Mouse (Mus musculus) hindbrain, embryonic 13.5 days (tissue): Measurements from ENCODE around the gene Cenpb. TPM values are rescaled to one million over a fixed set of nuclear protein-coding genes. Genes with fewer than 3 reads are reported as not detected.

Source experiments
- ATAC-seq: fragments of 200-750 bp; cut with Nextera tagmentation; 2 replicates; pipeline ENCODE4 v1.8.0; 2017; ENCODE audit warnings: moderate TSS enrichment; ENCODE audit not compliant: low FRiP score
- H3K27ac ChIP-seq: fragments of 300-500 bp; sonication (generic); 2 replicates; pipeline ENCODE4 v1.5.1; 2015; ENCODE audit warnings: inconsistent platforms, mild to moderate bottlenecking, moderate library complexity
- H3K27me3 ChIP-seq: fragments of 300-500 bp; sonication (generic); 2 replicates; pipeline ENCODE4 v1.6.1; 2015; ENCODE audit warnings: mild to moderate bottlenecking, inconsistent platforms
- H3K36me3 ChIP-seq: fragments of 300-500 bp; sonication (generic); 2 replicates; pipeline ENCODE4 v1.6.1; 2015; ENCODE audit warnings: mild to moderate bottlenecking, inconsistent platforms
- H3K4me1 ChIP-seq: fragments of 300-500 bp; sonication (generic); replicated peaks from 2 replicates; pipeline ENCODE4 v1.6.1; 2015; ENCODE audit warnings: inconsistent platforms
- H3K4me2 ChIP-seq: fragments of 300-500 bp; sonication (generic); 2 replicates; pipeline ENCODE4 v1.6.1; 2015; ENCODE audit warnings: inconsistent platforms, mild to moderate bottlenecking, moderate library complexity
- H3K4me3 ChIP-seq: fragments of 300-500 bp; sonication (generic); 2 replicates; pipeline ENCODE4 v1.5.1; 2015; ENCODE audit warnings: mild to moderate bottlenecking, inconsistent platforms
- H3K9ac ChIP-seq: fragments of 300-500 bp; sonication (generic); 2 replicates; pipeline ENCODE4 v1.6.1; 2015; ENCODE audit warnings: mild to moderate bottlenecking, inconsistent platforms
- H3K9me3 ChIP-seq: fragments of 300-500 bp; sonication (generic); 2 replicates; pipeline ENCODE4 v1.6.1; 2016; ENCODE audit warnings: inconsistent platforms
- WGBS: fragments of 180-500 bp; shearing (Covaris S2); methylation state at CpG from one replicate; pipeline ENCODE4 v1.1.7; 2015; 5-methylcytosine and 5-hydroxymethylcytosine counted together
- polyA plus RNA-seq: library from polyadenylated mRNA; unstranded; fragments of >200 nt; fragmentation: Nextera tagmentation; extraction: Ambion mirVana; gene quantifications from 2 replicates; pipeline ENCODE4 v1.2.1, GENCODE M21; 2015

Cenpb gene
- polyA plus RNA-seq, 1 experiment from 2014 or later, result 13.3 TPM

GRCm38 (mm10) chr2:131190344-131191004 lies 10.6 kb upstream of the Cenpb start:
- Histone ChIP-seq H3K4me2 (0 out of 2 replicates have a peak overlapping the region, but pooled peaks have one; percentile 26), H3K9ac (peak overlapping the region; percentile 35; the same call in 1 of the 2 replicates), H3K9me3 (no peaks in the 10 kb centered on the region), H3K27ac (peak overlapping the region; percentile 85), H3K27me3 (no peaks in the 10 kb centered on the region), H3K4me1 (peaks cover 43% of the 10 kb centered on the region), H3K4me3 (no peak overlapping the region), H3K36me3 (peaks cover 35% of the 10 kb centered on the region)
- WGBS, result 14% methylated on average over 10 of the region's 10 CpGs
- peak; percentile 30 for ATAC-seq

GRCm38 (mm10) chr2:131189521-131190309 lies 9.8 kb upstream of the Cenpb start:
- Histone ChIP-seq H3K9ac (0 out of 2 replicates have a peak overlapping the region, but pooled peaks have one; percentile 19), H3K4me2 (peak overlapping the region; percentile 26), H3K36me3 (peaks cover 30% of the 10 kb centered on the region), H3K9me3 (no peaks in the 10 kb centered on the region), H3K4me1 (peaks cover 43% of the 10 kb centered on the region), H3K27ac (peak overlapping the region; percentile 85), H3K4me3 (no peak overlapping the region), H3K27me3 (no peaks in the 10 kb centered on the region)
- WGBS, result 55% methylated on average over 5 of the region's 5 CpGs
- no peak for ATAC-seq

GRCm38 (mm10) chr2:131188311-131188710 lies 8.4 kb upstream of the Cenpb start:
- Histone ChIP-seq H3K4me3 (no peak overlapping the region), H3K36me3 (peaks cover 16% of the 10 kb centered on the region), H3K9me3 (no peaks in the 10 kb centered on the region), H3K4me2 (peak overlapping the region; percentile 82), H3K27ac (no peak overlapping the region), H3K27me3 (no peaks in the 10 kb centered on the region), H3K4me1 (peaks cover 43% of the 10 kb centered on the region), H3K9ac (no peak overlapping the region)
- WGBS, result 95% methylated on average over 5 of the region's 5 CpGs
- ATAC-seq, result no peak

GRCm38 (mm10) chr2:131187602-131187922 lies 7.7 kb upstream of the Cenpb start:
- Histone ChIP-seq H3K4me3 (peak overlapping the region; percentile 65), H3K9me3 (no peaks in the 10 kb centered on the region), H3K9ac (peak overlapping the region; percentile 83), H3K4me2 (peak overlapping the region; percentile 82), H3K27ac (peak overlapping the region; percentile 86), H3K27me3 (no peaks in the 10 kb centered on the region), H3K4me1 (peaks cover 43% of the 10 kb centered on the region), H3K36me3 (peaks cover 8% of the 10 kb centered on the region)
- 19% methylated on average over 3 of the region's 3 CpGs for WGBS
- no peak for ATAC-seq

GRCm38 (mm10) chr2:131186771-131187601 lies 7.1 kb upstream of the Cenpb start, which contains the start of the genes Cdc25b and Spef1:
Cdc25b (plus strand) TSS chr2:131186949.
Spef1 (minus strand) TSS chr2:131187282.
- Histone ChIP-seq H3K9me3 (no peaks in the 10 kb centered on the region), H3K36me3 (peaks cover 6% of the 10 kb centered on the region; the same call in 1 of the 2 replicates), H3K9ac (peak within 1 kb of the TSS; percentile 83), H3K4me1 (peaks cover 43% of the 10 kb centered on the region), H3K4me2 (peak within 1 kb of the TSS; percentile 82), H3K27ac (peak within 1 kb of the TSS; percentile 86), H3K4me3 (peak within 1 kb of the TSS; percentile 65), H3K27me3 (no peaks in the 10 kb centered on the region)
- ATAC-seq, result peak; percentile 83
- WGBS, result 1% methylated on average over 35 of the region's 43 CpGs

GRCm38 (mm10) chr2:131186343-131186742 lies 6.5 kb upstream of the Cenpb start:
- ATAC-seq, result peak; percentile 44; the same call in 1 of the 2 replicates
- Histone ChIP-seq H3K36me3 (peaks cover under 1% of the 10 kb centered on the region; the same call in 1 of the 2 replicates), H3K27ac (peak overlapping the region; percentile 40; the same call in 1 of the 2 replicates), H3K4me2 (peak overlapping the region; percentile 82), H3K27me3 (no peaks in the 10 kb centered on the region), H3K4me1 (peaks cover 39% of the 10 kb centered on the region), H3K4me3 (peak overlapping the region; percentile 65), H3K9ac (peak overlapping the region; percentile 83), H3K9me3 (no peaks in the 10 kb centered on the region)
- WGBS, result 2% methylated on average over 14 of the region's 14 CpGs

GRCm38 (mm10) chr2:131179246-131179886 lies 501 bp downstream of the Cenpb start:
- peak; percentile 57 for ATAC-seq
- H3K9ac ChIP-seq, result peak overlapping the region; percentile 98
- peak overlapping the region; percentile 96 for H3K27ac ChIP-seq
- peak overlapping the region; percentile 90 for H3K4me3 ChIP-seq
- peaks cover 48% of the 10 kb centered on the region for H3K4me1 ChIP-seq
- H3K9me3 ChIP-seq, result no peaks in the 10 kb centered on the region
- H3K36me3 ChIP-seq, result peaks cover 3% of the 10 kb centered on the region; the same call in 1 of the 2 replicates
- WGBS, result under 1% methylated on average over 66 of the region's 67 CpGs
- H3K4me2 ChIP-seq, result peak overlapping the region; percentile 99
- no peaks in the 10 kb centered on the region for H3K27me3 ChIP-seq

- ATAC-seq, result peak; percentile 9
- Histone ChIP-seq H3K9ac (peak overlapping the region; percentile 98), H3K4me1 (peaks cover 53% of the 10 kb centered on the region), H3K9me3 (no peaks in the 10 kb centered on the region), H3K27me3 (no peaks in the 10 kb centered on the region), H3K36me3 (peaks cover 3% of the 10 kb centered on the region; the same call in 1 of the 2 replicates), H3K27ac (peak overlapping the region; percentile 96), H3K4me2 (peak overlapping the region; percentile 99), H3K4me3 (peak overlapping the region; percentile 90)
- WGBS, result 24% methylated on average over 26 of the region's 26 CpGs
Observed at GRCm38 (mm10) chr2:131178828-131179245, 1.0 kb downstream of the Cenpb start.

- H3K36me3 ChIP-seq, result peaks cover 3% of the 10 kb centered on the region; the same call in 1 of the 2 replicates
- H3K9ac ChIP-seq, result peak overlapping the region; percentile 98
- WGBS, result 89% methylated on average over 9 of the region's 9 CpGs
- H3K9me3 ChIP-seq, result no peaks in the 10 kb centered on the region
- 0 out of 2 replicates have a peak overlapping the region, but pooled peaks have one; percentile 18 for H3K27ac ChIP-seq
- H3K4me2 ChIP-seq, result peak overlapping the region; percentile 99
- H3K4me1 ChIP-seq, result peaks cover 59% of the 10 kb centered on the region
- H3K4me3 ChIP-seq, result peak overlapping the region; percentile 90
- ATAC-seq, result no peak
- H3K27me3 ChIP-seq, result peaks cover 8% of the 10 kb centered on the region
Observed at GRCm38 (mm10) chr2:131177932-131178331, 1.9 kb downstream of the Cenpb start.

GRCm38 (mm10) chr2:131176491-131176890 lies 3.4 kb downstream of the Cenpb start:
- peaks cover 66% of the 10 kb centered on the region for H3K4me1 ChIP-seq
- peak overlapping the region; percentile 98; the same call in 1 of the 2 replicates for H3K9ac ChIP-seq
- peak overlapping the region; percentile 90; the same call in 1 of the 2 replicates for H3K4me3 ChIP-seq
- peak overlapping the region; percentile 99 for H3K4me2 ChIP-seq
- ATAC-seq, result no peak
- H3K27ac ChIP-seq, result 0 out of 2 replicates have a peak overlapping the region, but pooled peaks have one; percentile 1
- WGBS, result 65% methylated on average over 5 of the region's 5 CpGs
- peaks cover 6% of the 10 kb centered on the region; the same call in 1 of the 2 replicates for H3K36me3 ChIP-seq
- peaks cover 23% of the 10 kb centered on the region for H3K27me3 ChIP-seq
- no peaks in the 10 kb centered on the region for H3K9me3 ChIP-seq

- Histone ChIP-seq H3K9me3 (no peaks in the 10 kb centered on the region), H3K4me2 (0 out of 2 replicates have a peak overlapping the region, but pooled peaks have one; percentile 0), H3K27ac (peak overlapping the region; percentile 30; the same call in 1 of the 2 replicates), H3K4me3 (no peak overlapping the region), H3K4me1 (peaks cover 71% of the 10 kb centered on the region), H3K36me3 (peaks cover 12% of the 10 kb centered on the region; the same call in 1 of the 2 replicates), H3K9ac (no peak overlapping the region; the same call in 1 of the 2 replicates), H3K27me3 (peaks cover 28% of the 10 kb centered on the region)
- 97% methylated on average over 1 of the region's 1 CpGs for WGBS
- ATAC-seq, result no peak
Observed at GRCm38 (mm10) chr2:131175945-131176309, 3.9 kb downstream of the Cenpb start.
